Mouse (Mus musculus) left cerebral cortex, postnatal 25 days (tissue): ENCODE data around the gene Magi1. TPM values are rescaled to one million over a fixed set of nuclear protein-coding genes. Genes with fewer than 3 reads are reported as not detected.

Experiments used
- DNase-seq, 2 experiments: peaks; one replicate each; pipeline ENCODE4 v3.0.0; 2022; ENCODE audit warnings: low spot score in 2 of 2, mixed read lengths in 1 of 2
- intact Hi-C: fragments of 180-260 bp; cut with DNase I; formaldehyde crosslinking; loops from one replicate; pipeline ENCODE4 v1.15.1; 2025
- total RNA-seq, 2 experiments: library from RNA; stranded (reverse); gene quantifications; 2 replicates each; pipeline ENCODE4 v1.2.3; 2021

Gene Magi1
- total RNA-seq, 2 experiments from 2014 or later = 86.5 to 88.3 TPM

DNA sequence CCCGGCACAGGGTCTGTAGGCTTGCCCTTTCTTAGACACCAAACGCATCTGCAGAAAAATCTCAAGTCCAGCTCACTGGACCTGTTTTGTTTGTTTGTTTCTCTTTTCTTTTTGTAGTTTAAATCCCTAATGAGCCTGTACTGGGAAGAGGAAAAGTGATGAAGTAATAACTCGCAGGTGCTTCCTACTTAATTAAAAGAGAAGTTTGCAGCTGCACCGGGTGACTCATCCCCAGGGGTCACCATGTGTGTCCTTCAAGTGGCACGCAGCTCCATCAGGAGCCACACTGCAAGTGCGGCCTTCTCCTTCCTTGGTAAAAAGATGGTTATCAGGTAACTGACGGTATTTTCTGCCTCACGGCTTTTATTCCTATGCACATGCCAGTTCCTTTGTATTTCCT is 112.5 kb downstream of the Magi1 start:
- intact Hi-C loops = no loop called here
- DNase-seq = no peak

DNA sequence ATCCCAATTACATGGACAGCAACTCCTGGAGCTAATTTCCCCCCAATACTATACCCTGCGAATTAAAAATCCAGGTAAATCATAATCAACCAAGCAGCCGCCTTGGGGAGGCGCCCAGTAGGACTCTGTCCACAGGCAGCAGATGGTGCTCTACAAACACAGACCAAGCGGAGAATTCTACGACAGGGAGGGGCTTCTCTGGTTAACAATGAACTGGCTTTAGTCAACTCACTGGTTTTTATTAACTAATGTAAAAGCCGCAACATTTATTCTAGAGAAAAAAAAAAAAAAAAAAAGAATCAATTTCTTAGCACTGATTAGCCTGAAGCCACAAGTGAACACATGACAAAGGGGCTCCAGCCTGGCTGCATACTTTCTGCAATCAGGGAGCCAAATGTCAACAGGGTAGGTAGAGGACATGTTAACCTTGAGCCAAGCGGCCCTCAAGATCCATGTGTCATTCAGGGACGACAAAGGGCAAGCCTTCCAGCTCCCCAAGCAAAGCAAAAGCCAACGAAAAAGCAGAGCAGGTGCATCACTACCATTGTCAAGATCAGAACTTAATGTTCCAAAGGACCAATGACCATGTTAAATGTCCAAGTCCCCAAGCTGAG is 114.0 kb downstream of the Magi1 start:
- DNase-seq = no peak
- intact Hi-C loops = no loop called here

DNA sequence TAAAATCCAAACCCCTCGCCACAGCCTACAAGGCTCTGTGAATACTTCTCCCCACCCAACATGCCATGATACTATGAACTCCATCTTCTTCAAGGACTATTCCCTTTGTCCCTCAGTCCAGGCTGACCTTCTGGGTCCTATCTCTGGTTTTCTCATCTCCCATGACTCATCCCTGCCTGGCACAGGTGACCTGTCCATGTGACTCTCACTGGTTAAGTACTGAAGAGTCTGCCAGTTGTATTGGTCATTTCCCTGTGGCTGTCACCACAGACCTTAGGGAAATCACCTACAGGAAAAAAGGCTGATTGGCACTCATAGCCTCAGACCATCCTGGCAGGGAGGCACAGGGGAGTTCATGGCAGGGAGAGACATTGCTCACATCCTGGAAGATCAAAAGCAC is 117.8 kb downstream of the Magi1 start:
- no peak for DNase-seq
- intact Hi-C loops = no loop called here

DNA sequence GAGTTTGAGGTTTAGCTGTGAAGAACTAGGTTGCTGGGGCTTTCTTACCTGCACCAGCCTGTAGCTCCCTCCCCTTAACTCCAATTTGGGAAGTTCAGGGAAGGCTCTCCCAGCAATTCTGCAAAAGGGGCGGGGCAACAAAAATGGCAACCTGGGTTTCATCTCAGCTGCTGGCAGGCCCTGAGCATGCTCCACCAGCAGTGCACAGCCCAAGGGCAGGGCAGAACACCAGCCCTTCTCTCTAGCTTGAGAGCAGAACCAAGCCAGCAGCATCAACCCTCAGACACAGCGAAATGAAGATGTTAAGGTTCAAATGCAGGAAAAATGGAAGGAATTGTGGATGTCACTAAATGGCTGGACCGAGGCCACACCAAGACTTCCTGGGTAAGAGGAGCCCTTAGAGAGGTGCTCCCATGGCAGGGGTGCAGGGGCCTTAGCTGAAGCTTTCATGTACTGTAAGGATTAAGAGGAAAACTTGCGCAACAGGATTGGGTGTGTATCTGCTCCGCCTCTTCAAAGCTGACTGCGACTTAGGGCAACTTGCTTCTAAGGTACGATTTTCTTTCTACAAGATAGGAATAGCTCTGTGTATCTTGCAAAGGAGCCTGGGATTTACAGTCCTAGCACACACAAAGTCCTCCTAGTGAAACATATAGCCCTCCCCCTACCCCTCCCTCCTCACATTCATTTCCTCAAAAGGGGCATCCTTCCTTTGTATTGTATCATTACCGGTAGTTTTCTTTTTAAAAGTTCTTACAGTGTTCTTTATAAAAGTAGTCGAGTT is 118.8 kb downstream of the Magi1 start:
- DNase-seq = no peak
- intact Hi-C loops = loop anchor here (5.0 kb wide), 1 partner anchor 117 kb away; the partner anchor contains the start of gene Magi1

DNA sequence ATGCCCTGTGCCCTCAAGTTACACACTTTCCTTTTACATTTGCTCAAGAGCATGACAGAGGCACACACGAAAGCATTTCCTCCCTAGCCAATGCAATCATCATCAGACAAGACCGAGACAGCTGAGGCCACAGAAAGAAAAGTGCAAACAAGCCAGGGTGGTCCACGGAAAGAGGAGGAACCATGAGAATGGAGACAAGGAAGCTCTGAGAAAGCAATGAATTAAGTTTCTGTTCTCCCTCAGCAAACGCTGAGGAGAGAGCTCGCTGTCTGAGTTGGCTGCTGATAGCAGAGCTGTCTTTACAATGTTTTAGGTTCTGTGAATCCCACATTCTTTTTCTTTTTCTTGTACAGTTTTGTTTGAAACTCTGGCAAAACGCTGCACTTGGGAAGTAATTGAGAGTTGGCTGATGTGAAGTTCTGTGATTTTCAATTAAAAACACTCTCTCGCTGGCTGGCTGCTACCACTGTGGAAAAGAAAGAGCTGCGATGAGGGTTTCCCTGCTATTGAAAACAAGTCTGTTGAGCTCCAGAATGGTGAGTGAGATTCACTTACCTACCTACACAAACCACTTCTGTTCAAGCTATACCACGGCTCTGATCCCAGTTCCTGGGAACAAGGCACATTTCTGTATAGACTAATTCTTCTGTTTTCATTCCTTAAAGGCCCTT is 120.3 kb downstream of the Magi1 start:
- peak; percentile 30 to 64 for DNase-seq
- intact Hi-C loops = loop anchor here (5.0 kb wide), 1 partner anchor 119 kb away; the partner anchor contains the start of gene Magi1

DNA sequence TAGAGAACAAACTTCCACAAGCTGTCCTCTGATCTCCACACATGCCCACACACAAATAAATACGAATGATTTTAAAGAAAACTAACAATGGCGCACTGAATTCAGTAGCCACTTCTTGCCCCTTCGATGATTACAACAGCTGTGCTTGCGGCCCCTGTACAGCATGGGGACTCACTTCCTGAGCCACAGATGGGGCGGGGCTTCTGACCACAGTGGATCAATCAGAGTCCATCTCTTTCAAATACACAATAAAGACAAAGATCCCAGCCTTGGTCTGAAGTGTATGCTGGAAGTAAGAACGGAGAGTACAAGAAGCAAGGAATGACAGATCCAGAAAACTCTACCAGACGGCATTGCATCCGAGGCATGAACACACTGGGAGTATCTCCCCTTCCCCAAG is 120.8 kb downstream of the Magi1 start:
- intact Hi-C loops = loop anchor here (5.0 kb wide), 1 partner anchor 119 kb away; the partner anchor contains the start of gene Magi1
- no peak for DNase-seq

DNA sequence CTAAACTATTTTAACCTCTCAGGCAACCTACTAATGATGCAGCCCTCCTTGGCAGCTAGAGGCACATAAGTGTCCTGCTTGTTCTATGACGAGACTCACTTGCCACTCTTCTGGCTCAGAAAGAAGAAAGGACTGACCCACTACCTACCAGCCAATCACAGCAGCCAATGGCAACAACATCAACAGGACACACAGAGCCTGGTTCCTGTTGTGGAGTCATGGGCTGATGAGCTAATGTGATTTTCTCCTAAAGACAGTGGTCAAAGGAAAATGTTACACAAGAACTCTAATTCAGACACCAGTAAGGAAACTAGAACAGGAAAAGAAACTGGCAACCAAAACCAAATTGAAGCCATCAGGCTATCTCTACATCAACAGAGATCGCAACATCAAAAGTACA is 124.5 kb downstream of the Magi1 start:
- intact Hi-C loops = no loop called here
- DNase-seq = no peak

DNA sequence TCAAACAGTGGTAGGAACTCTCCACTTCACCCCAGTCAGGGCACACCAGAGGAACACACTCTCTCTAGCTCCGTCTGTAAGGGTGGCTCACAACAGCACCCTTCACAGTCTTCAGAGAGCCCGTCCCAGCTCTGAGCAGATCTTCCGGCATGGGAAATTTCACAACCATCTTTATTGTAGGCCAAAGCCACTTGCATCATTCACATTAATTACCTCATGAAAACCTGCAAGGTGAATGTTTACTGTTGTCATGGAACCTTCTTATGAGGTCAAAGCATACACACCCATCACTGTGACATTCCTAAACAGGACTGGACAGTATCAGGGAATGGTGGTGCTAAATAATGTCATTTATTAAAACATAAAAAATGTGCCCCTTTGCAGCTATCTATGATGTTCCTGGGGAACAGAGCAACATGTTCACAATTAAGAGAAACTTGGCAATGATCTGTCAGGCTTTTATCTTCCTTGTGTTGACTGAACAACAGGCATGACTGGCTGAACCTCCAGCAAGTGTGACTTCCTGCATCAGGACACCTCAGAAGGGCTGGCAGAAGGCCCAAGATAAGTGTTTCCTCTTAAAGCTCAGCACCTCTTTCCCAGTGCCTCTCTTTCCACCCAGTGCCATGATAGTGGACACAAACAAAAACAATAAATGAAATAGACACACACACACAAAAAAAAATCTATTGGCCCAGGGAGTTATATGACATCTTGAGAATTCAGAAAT is 125.4 kb downstream of the Magi1 start:
- intact Hi-C loops = no loop called here
- no peak for DNase-seq

DNA sequence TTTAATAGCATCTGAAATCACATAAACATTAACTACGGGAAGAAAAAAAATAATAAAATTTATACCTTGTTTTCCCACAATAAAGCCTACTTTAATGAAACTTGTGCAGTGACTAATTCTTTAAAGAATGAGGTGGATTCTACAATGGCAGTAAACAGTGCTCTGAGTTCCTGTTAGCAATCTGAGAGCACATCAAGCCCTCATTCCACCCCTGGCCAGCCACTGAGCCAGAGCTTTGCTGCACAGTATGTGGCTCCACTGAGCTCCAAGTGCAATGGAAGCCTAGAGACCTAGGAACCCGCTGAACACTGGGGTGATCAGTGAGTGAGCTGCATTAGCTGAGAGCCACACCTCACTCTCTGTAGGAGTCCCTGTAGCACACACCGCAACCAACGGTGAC is 127.7 kb downstream of the Magi1 start:
- no peak for DNase-seq
- intact Hi-C loops = no loop called here

DNA sequence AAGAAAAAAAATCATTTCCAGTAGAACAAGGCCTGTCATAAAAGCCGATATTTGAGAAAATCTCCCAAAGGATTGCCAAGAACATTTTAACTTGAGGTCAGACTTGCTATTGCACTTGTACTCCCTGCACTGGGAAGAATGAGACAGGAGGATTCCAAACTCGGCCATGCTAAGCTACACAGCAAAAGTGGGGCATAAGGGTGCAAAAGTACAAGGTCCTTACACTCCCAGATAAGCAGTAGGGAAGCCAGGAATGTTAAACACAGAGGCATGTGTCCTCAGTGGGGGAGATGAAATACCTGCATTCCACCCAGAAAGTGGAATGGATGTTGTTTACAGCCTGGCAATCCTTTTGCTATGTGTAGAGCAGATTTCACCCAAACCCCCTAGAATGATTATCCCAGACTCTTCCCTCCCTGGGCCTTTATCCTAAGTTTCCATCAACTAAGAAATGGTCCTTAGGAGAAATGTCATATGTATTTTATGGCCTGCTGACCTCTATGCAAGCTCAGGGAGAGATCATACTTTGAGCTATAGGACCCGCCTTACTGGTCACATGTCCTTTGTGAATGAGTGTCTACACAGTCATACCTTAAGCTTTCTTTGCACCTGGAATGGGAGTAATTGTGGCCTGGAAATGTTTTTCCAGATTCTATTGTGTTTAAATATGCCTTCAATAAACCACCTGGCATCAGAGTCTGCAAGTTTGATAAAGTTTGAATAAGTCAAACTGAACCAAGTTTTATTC is 128.7 kb downstream of the Magi1 start:
- DNase-seq = no peak
- intact Hi-C loops = no loop called here

DNA sequence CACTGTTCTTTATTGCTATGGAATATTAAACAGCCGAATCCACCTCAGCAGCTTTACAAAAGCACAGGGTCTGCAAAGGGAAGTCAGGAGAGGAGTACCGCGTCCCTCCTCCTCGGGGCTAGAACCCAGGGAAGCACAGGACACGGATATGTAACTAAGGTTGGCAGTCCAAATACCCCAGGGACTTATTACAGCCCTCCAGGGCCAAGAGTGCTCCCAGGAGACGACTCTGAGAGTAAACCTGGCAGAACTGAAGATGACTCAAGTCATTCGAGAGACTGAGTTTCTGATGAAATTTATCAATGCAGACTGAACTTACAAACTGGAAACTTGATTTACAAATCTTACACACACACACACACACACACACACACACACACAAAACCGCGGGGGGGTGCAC is 130.8 kb downstream of the Magi1 start:
- DNase-seq = no peak
- intact Hi-C loops = no loop called here

DNA sequence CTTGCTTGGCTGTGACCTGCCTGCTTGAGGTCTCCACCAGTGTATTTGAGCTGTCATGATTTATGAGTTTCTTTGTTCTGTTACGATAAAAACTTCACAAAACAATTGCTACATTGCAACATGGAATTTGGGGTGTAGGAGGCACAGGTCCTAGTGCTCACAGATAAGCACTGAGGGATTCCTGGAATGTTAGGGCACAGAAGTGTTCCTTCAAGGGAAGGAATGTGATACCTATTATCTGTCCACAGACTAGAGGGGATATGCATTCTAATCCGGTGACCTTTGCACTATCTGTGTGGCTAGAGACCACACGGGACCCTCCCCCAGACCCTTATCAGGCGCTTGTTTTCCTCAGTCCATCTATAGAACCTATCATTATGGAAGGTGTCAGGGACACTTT is 132.8 kb downstream of the Magi1 start:
- intact Hi-C loops = no loop called here

DNA sequence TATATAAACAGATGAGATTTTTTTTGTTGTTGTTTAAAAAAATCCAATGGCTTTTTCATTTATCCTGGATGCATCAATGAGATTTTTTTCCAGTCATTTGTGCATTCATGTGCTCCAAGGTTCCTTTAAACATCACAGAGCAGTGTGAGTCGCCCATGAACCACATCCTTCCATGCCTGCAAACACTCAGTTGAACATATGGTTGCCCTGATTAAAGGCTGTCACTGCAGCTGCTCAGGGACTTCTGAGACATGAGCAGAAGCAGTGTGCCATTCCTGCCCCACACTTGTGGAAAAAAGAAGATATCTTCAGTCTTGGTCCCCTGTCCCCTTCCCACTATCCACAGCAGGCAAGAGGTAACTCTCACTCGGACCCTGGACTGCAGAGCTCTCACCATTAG is 133.9 kb downstream of the Magi1 start:
- DNase-seq = peak in 1 of 2 experiments; percentile 67
- intact Hi-C loops = no loop called here

More for the DNA sequence above, 132.8 kb downstream of the Magi1 start:
- no peak for DNase-seq

DNA sequence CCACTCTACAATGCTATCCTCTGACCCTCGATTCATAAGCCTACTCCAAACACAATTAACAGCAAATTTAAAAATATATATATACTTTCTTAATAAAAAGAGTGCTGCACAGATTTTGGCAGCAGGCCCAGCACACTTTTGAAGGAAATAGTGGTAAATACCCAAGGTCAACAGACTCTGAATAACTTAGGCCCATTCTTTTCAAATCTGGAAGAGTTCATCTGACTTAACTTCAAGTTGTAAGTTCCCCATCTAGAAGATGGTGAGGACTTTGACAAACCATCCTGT is 137.6 kb downstream of the Magi1 start:
- intact Hi-C loops = no loop called here
- no peak for DNase-seq

DNA sequence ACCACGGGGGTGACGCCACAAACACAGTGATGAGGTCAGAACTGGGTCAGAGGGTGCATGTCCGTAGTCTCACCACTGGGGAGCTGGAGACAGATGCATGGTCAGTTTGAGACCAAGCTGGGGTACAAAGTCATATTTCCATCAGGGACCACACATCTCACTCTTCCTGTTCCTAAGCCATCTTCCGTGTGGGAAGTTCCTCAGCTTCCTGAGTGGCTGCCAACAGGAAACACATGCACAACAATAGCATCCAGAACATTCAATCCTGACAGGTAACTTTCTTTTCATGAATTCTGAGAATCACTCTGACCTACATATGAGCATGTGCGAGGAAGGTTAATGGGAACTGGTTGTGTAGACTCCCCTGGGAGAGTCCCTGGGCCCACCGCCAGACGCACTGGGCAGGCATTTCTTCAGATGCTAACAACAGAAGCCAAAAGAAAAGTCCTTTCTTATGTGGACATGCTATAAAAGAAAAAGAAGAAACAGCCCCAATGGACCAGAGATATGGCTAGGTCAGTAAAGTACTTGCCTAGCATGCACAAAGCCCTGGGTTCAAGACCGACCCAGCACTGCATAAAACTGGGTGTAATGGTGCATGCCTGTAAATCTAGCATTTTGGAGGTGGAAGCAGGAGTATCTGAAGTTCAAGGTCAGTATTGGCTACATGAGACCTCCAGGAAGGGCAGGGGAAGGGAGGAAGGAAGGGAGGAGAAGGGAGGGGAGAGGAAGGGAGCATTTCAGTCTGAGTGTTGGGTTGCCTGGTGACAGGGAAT is 138.1 kb downstream of the Magi1 start:
- DNase-seq = no peak
- intact Hi-C loops = no loop called here

DNA sequence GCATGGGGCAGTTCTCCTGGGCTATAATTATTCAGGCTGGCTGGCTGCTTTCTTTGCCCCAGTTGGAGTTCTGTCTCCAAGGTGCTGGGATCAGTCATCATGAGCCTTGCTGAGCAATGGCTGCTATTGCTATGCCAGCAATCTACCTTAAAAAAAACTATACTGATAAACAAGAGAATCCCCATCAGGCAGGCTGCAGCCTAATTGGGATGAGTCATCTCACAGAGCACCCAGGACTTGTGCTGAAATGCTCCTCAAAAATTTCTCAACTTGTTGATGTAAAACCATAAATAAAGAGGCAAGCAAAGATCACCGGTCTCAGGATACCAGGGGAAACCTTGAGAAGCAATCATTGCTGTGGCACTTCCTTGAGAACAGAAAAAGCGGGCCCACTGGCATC is 141.2 kb downstream of the Magi1 start:
- intact Hi-C loops = no loop called here
- no peak for DNase-seq

DNA sequence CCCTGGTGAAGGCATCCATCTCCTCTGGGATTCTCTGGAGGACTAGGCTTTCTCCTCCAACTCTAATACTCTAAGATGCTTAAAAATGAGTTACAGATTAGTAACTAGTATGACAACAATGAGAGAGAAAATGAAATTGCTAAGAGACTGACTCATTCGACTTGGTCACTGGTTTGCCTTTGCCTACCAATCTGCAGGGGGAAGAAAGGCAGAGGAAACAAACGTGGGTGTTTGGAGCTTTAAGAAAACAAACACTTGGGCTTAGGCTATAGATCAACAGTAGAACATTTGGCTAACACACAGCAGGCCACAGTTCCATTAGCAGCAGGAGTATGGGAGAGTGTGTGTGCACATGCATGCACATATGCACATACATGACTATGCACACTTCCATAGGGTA is 142.2 kb downstream of the Magi1 start:
- DNase-seq = no peak
- intact Hi-C loops = loop anchor here (2.0 kb wide), 1 partner anchor 61 kb away; no protein-coding TSS in a partner anchor

DNA sequence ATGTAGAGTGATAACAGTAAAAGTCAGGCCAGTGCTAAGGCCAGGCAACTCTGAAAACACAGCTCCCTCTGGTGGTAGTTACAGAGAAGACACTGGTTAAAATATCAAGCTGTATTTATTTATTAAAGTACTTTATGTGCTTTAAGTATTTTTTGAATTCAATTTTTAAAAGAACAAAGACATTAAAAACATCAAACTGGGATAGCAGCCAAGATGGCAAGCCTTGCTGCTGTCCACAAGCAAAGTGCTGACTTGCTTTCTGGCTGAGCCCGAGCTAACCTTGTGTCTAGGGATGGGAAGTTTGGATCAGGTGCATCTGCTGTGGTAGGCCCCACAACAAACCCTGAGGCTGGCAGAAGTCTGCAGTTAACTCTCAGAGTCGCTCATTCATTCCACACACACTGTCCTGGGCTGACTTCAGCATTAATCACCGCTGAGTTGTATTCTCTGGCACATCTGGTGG is 143.7 kb downstream of the Magi1 start:
- intact Hi-C loops = loop anchor here (2.0 kb wide), 1 partner anchor 59 kb away; no protein-coding TSS in a partner anchor

DNA sequence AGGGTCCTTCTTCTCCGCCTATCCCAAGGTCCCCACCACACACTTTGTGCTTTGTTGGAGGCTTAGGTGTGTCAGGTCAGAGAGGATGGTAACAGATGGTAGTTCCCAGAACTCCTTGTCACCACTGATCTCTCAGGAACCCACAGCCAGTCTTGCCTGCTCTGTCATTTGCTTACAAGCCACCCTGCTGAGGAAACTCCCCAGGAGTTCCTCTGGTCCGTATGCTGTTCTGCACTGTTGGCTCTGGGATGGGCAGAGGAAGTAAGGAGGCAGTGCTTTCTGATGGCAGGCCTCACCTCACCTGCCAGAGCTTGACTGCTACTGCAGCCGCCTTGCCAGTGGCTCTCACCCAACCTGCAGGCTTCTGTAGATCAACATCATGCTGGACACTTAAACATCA is 147.0 kb downstream of the Magi1 start:
- intact Hi-C loops = no loop called here
- no peak for DNase-seq

More for the DNA sequence above, 143.7 kb downstream of the Magi1 start:
- DNase-seq = no peak
